Mouse (Mus musculus): ENCODE results near the gene Bfsp2.

Gene Bfsp2

GRCm38 (mm10) chr9:103489883-103490282 lies 9.7 kb upstream of the Bfsp2 start:
- in situ Hi-C loops (cut with MboI; ENCODE audit: unreplicated experiment in 2 of 2): loop anchor here (5.0 to 25.0 kb wide), 8 partner anchors 53 to 853 kb away; partner anchors contain the start of genes Anapc13 (in 1 of the 2), Cep63 (in 1 of the 2) and Tmem108 (in 1 of the 2)

GRCm38 (mm10) chr9:103489096-103489495 lies 8.9 kb upstream of the Bfsp2 start:
- in situ Hi-C loops (cut with MboI; ENCODE audit: unreplicated experiment in 2 of 2): loop anchor here (5.0 to 25.0 kb wide), 4 partner anchors 52 to 852 kb away; partner anchors contain the start of genes Anapc13 (in 1 of the 2) and Cep63 (in 1 of the 2)

GRCm38 (mm10) chr9:103486262-103486661 lies 6.0 kb upstream of the Bfsp2 start:
- in situ Hi-C loops (cut with MboI; ENCODE audit: unreplicated experiment in 2 of 2): loop anchor here (5.0 to 25.0 kb wide), 4 partner anchors 49 to 849 kb away; partner anchors contain the start of genes Anapc13 (in 1 of the 2) and Cep63 (in 1 of the 2)

- in situ Hi-C loops (cut with MboI; ENCODE audit: unreplicated experiment in 2 of 2): loop anchor here (5.0 to 25.0 kb wide), 4 partner anchors 48 to 848 kb away; partner anchors contain the start of genes Anapc13 (in 1 of the 2) and Cep63 (in 1 of the 2)
Measured at GRCm38 (mm10) chr9:103485606-103486005, 5.4 kb upstream of the Bfsp2 start.

GRCm38 (mm10) chr9:103480603-103481220 lies 492 bp upstream of the Bfsp2 start:
- in situ Hi-C loops (cut with MboI; ENCODE audit: unreplicated experiment in 2 of 2): loop anchor here (10.0 to 25.0 kb wide), 2 partner anchors 256 to 843 kb away; partner anchors contain the start of genes Anapc13 (in 1 of the 2) and Cep63 (in 1 of the 2)

- in situ Hi-C loops (cut with MboI; ENCODE audit: unreplicated experiment in 2 of 2): loop anchor here in 1 of 2 experiments (25.0 kb wide), 1 partner anchor 838 kb away; the partner anchor contains the start of genes Anapc13 and Cep63
Measured at GRCm38 (mm10) chr9:103475414-103475813, 4.8 kb downstream of the Bfsp2 start.

GRCm38 (mm10) chr9:103473915-103474688 lies 6.1 kb downstream of the Bfsp2 start:
- in situ Hi-C loops (cut with MboI; ENCODE audit: unreplicated experiment in 2 of 2): loop anchor here (5.0 to 25.0 kb wide), 2 partner anchors 112 to 788 kb away; partner anchors contain the start of gene Dnajc13 (in 1 of the 2)

- in situ Hi-C loops (cut with MboI; ENCODE audit: unreplicated experiment in 2 of 2): loop anchor here (5.0 to 25.0 kb wide), 2 partner anchors 109 to 791 kb away; partner anchors contain the start of gene Dnajc13 (in 1 of the 2)
Measured at GRCm38 (mm10) chr9:103471784-103472183, 8.4 kb downstream of the Bfsp2 start.

- in situ Hi-C loops (cut with MboI; ENCODE audit: unreplicated experiment in 2 of 2): loop anchor here in 1 of 2 experiments (25.0 kb wide), 1 partner anchor 793 kb away; the partner anchor contains the start of gene Dnajc13
Measured at GRCm38 (mm10) chr9:103469516-103469915, 10.7 kb downstream of the Bfsp2 start.

- in situ Hi-C loops (cut with MboI; ENCODE audit: unreplicated experiment in 2 of 2): loop anchor here in 1 of 2 experiments (25.0 kb wide), 1 partner anchor 793 kb away; the partner anchor contains the start of gene Dnajc13
Measured at GRCm38 (mm10) chr9:103468911-103469310, 11.3 kb downstream of the Bfsp2 start.

GRCm38 (mm10) chr9:103465711-103466220 lies 14.5 kb downstream of the Bfsp2 start:
- in situ Hi-C loops (cut with MboI; ENCODE audit: unreplicated experiment in 2 of 2): loop anchor here in 1 of 2 experiments (25.0 kb wide), 1 partner anchor 797 kb away; the partner anchor contains the start of gene Dnajc13

GRCm38 (mm10) chr9:103465293-103465692 lies 14.9 kb downstream of the Bfsp2 start:
- in situ Hi-C loops (cut with MboI; ENCODE audit: unreplicated experiment in 2 of 2): loop anchor here in 1 of 2 experiments (25.0 kb wide), 1 partner anchor 797 kb away; the partner anchor contains the start of gene Dnajc13

GRCm38 (mm10) chr9:103463833-103464232 lies 16.4 kb downstream of the Bfsp2 start:
- in situ Hi-C loops (cut with MboI; ENCODE audit: unreplicated experiment in 2 of 2): loop anchor here in 1 of 2 experiments (25.0 kb wide), 1 partner anchor 798 kb away; the partner anchor contains the start of gene Dnajc13

GRCm38 (mm10) chr9:103459839-103460238 lies 20.4 kb downstream of the Bfsp2 start:
- in situ Hi-C loops (cut with MboI; ENCODE audit: unreplicated experiment in 2 of 2): loop anchor here in 1 of 2 experiments (25.0 kb wide), 1 partner anchor 802 kb away; the partner anchor contains the start of gene Dnajc13

GRCm38 (mm10) chr9:103459307-103459706 lies 20.9 kb downstream of the Bfsp2 start:
- in situ Hi-C loops (cut with MboI; ENCODE audit: unreplicated experiment in 2 of 2): loop anchor here in 1 of 2 experiments (25.0 kb wide), 1 partner anchor 803 kb away; the partner anchor contains the start of gene Dnajc13

GRCm38 (mm10) chr9:103449651-103450050 lies 30.6 kb downstream of the Bfsp2 start:
- in situ Hi-C loops (cut with MboI; ENCODE audit: unreplicated experiment in 2 of 2): loop anchor here in 1 of 2 experiments (25.0 kb wide), 1 partner anchor 813 kb away; the partner anchor contains the start of gene Dnajc13

- in situ Hi-C loops (cut with MboI; ENCODE audit: unreplicated experiment in 2 of 2): no loop called here
Measured at GRCm38 (mm10) chr9:103449092-103449491, 31.1 kb downstream of the Bfsp2 start.

- in situ Hi-C loops (cut with MboI; ENCODE audit: unreplicated experiment in 2 of 2): no loop called here
Measured at GRCm38 (mm10) chr9:103444656-103445055, 35.6 kb downstream of the Bfsp2 start.

- in situ Hi-C loops (cut with MboI; ENCODE audit: unreplicated experiment in 2 of 2): no loop called here
Measured at GRCm38 (mm10) chr9:103443824-103444185, 36.4 kb downstream of the Bfsp2 start.

Measured in v-Abl transformed pro-B cells (cell line).